Mouse (Mus musculus) heart, adult 10 weeks (tissue): ENCODE measurements around the gene Hmx2. TPM values are rescaled to one million over a fixed set of nuclear protein-coding genes. Genes with fewer than 3 reads are reported as not detected.

Experiments
- polyA plus RNA-seq: library from polyadenylated mRNA; stranded (reverse); fragments of 350-450 nt; fragmentation: Illumina TruSeq; extraction: RNeasy Lipid Tissue Mini Kit (QIAGEN cat#74804); gene quantifications from one replicate; pipeline ENCODE4 v1.2.3, GENCODE M21; 2014; ENCODE audit warnings: low read depth, low replicate concordance

The Hmx2 gene
- not detected for polyA plus RNA-seq

GRCm38 (mm10) chr7:131548473-131548872 is at the start of gene Hmx2:
Gene Hmx2 (plus strand): TSS chr7:131548773.

DNA sequence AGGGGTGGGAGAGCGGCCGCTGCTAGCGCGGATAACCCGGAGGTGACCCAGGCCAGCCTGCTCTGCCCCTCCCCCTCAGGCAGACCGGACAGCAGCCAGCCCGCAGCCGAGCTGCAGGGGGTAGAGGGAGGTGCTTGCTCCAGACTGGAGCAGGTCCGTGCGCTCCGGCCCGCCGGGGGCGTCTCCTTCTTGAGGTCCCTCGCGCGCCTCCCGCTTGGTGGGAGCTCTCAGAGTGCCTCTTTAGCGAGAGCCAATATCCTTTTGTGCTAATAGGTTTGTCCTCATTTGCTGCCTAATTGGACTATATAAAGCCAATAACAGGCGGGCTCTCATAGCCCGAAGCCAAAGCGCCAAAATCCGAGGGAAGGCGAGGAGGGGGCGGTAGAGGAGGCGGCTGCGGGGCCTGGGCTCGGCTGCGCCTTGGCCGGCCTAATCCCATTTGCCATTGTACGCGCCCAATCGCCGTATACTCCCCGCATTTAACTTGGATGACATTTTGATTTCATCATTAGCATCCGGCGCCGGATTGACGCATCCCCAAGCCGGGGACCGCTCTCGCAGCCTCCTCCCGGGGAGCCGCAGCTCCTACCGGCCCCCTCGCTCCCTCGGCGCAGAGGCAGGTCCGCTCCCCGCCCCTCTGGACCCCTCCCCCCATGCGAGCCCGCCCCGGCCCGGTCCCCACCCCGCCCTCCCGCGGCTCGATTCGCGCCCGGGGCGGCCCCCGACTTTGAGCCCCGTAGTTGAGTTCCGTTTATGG is 6.3 kb upstream of the Hmx2 start, which contains the start of gene Hmx3:
Gene Hmx3 (plus strand): TSS at position 753 of the 757 bp plus-strand sequence.

GRCm38 (mm10) chr7:131559986-131560696 is 11.6 kb downstream of the Hmx2 start, which contains the start of gene Bub3:
Gene Bub3 (plus strand): TSS chr7:131560222.

Other genes starting within 250 kb of the Hmx2 start
- gene Cuzd1, start 226.5 kb upstream of the Hmx2 start, polyA plus RNA-seq, result 0.45 TPM
- gene Fam24b, start 219.3 kb upstream of the Hmx2 start, polyA plus RNA-seq, result not detected
- not detected for gene Fam24a, start 214.9 kb upstream of the Hmx2 start, polyA plus RNA-seq
- gene 2310057M21Rik, start 186.0 kb upstream of the Hmx2 start, polyA plus RNA-seq, result 9.1 TPM
- gene Pstk, start 177.6 kb upstream of the Hmx2 start, polyA plus RNA-seq, result 67.3 TPM
- gene Ikzf5, start 138.3 kb upstream of the Hmx2 start, polyA plus RNA-seq, result 16.9 TPM
- gene Acadsb, start 138.2 kb upstream of the Hmx2 start, polyA plus RNA-seq, result 211 TPM
- gene Hmx3, start 5.9 kb upstream of the Hmx2 start, polyA plus RNA-seq, result not detected
- 27.0 TPM for gene Bub3, start 11.4 kb downstream of the Hmx2 start, polyA plus RNA-seq